Mouse (Mus musculus): ENCODE data around the gene Hoxd9.

- no peak for TF ChIP-seq CTCF (IDR thresholded peaks at IDR 0.05; ENCODE audit: low read depth)
- no peak for TF ChIP-seq EP300 (IDR thresholded peaks at IDR 0.05; ENCODE audit: low read depth)
Observed at GRCm38 (mm10) chr2:74689574-74690337, 7.8 kb upstream of the Hoxd9 start.

Data from heart, postnatal 0 days (tissue).